Mouse (Mus musculus) embryonic stem cell, embryonic (primary cell): ENCODE results near the gene Mmp28.

Experiments used
- CTCF ChIA-PET, 4 experiments: fragments of 300-600 bp in 2 of 4; fragments of 350-600 bp in 2 of 4; sonication (Branson Sonifier 250); formaldehyde crosslinking; loops; one replicate each; lab custom pipeline; 2022; ENCODE audit warnings: inconsistent platforms in 2 of 4; lab: Charles Lee
- POLR2A ChIA-PET, 4 experiments: fragments of 300-600 bp in 2 of 4; fragments of 350-600 bp in 2 of 4; sonication (Branson Sonifier 250); formaldehyde crosslinking; loops; one replicate each; lab custom pipeline; 2022; ENCODE audit warnings: antibody characterized with exemption in 4 of 4, inconsistent platforms in 1 of 4; lab: Charles Lee

The Mmp28 gene

DNA sequence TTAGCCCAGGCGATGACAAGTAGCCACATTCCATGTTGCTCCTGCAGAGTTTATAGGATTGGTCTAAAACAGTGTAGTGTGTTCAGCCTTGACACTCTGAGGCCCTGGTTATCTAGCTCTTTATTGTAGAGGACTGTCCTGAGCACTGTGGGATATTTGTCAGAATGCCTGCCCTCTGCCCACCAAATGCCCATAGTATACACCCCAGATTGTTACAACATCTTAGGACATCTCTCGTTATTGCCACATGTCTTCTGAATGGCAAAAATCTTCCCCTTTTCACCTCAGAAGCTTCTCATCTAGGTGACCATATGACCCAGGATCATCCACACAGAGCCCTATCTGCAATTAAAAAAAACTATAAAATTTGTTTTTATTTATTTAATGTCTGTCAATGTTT, 30.3 kb downstream of the Mmp28 start:
- POLR2A ChIA-PET, result interaction anchor here in 1 of 4 experiments (1.1 kb wide), 1 partner anchor 321 kb away, joined by 3 read pairs; the partner anchor contains the start of gene Heatr6
- CTCF ChIA-PET, result interaction anchor here in 1 of 4 experiments (0.9 kb wide), 1 partner anchor 10 kb away, joined by 4 read pairs; no protein-coding TSS in a partner anchor

DNA sequence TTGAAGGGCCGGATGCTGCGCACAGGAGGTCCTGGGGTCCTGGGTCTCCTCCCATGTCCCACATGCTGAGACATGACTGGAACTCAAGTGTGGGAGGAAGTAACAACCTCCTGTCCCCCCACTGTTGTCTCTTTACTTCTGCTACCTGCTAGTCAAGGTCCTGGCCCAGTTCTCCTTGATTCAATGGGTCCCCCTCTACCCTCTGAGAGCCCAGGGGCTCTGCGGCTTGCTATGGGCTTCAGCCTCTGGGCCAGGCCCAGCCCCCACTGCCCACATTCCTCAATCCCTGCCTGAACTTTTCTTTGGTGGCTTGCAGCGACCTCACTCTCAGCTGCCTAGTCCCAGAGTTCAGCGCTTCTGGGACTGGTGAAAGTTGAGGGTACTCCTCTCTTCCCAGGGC, 33.5 kb downstream of the Mmp28 start, which contains the start of gene Gas2l2:
TSS of gene Gas2l2 (minus strand) at position 101 of the 400 bp plus-strand sequence.
- POLR2A ChIA-PET, result interaction anchor here in 3 of 4 experiments (0.8 to 1.7 kb wide), 4 partner anchors 8 to 158 kb away, joined by 3 to 7 read pairs (median 4); no protein-coding TSS in a partner anchor
- CTCF ChIA-PET, result interaction anchor here in 1 of 4 experiments (3.1 kb wide), 1 partner anchor 11 kb away, joined by 11 read pairs; no protein-coding TSS in a partner anchor

GRCm38 (mm10) chr11:83426964-83427363, 35.9 kb downstream of the Mmp28 start:
- CTCF ChIA-PET, result interaction anchor here in 2 of 4 experiments (0.9 to 3.1 kb wide), 4 partner anchors 10 to 94 kb away, joined by 3 to 11 read pairs (median 3); partner anchors contain the start of gene Rasl10b (in 1 of the 2)
- POLR2A ChIA-PET, result interaction anchor here in 2 of 4 experiments (0.8 to 2.7 kb wide), 18 partner anchors 9 to 156 kb away, joined by 3 to 11 read pairs (median 4); partner anchors contain the start of genes Ap2b1 (in 2 of the 2), Taf15 (in 2 of the 2) and Pex12 (in 1 of the 2)

- POLR2A ChIA-PET, result interaction anchor here in 3 of 4 experiments (0.8 to 2.0 kb wide), 8 partner anchors 8 to 154 kb away, joined by 3 to 7 read pairs (median 3); partner anchors contain the start of genes Ap2b1 (in 1 of the 3) and Taf15 (in 1 of the 3)
- CTCF ChIA-PET, result interaction anchor here (0.6 to 1.6 kb wide), 33 partner anchors 9 to 586 kb away, joined by 3 to 9 read pairs (median 4); partner anchors contain the start of genes Rasl10b (in 2 of the 4), Ap2b1 (in 1 of the 4) and Taf15 (in 1 of the 4)
Observed at GRCm38 (mm10) chr11:83424681-83425080, 38.2 kb downstream of the Mmp28 start.

DNA sequence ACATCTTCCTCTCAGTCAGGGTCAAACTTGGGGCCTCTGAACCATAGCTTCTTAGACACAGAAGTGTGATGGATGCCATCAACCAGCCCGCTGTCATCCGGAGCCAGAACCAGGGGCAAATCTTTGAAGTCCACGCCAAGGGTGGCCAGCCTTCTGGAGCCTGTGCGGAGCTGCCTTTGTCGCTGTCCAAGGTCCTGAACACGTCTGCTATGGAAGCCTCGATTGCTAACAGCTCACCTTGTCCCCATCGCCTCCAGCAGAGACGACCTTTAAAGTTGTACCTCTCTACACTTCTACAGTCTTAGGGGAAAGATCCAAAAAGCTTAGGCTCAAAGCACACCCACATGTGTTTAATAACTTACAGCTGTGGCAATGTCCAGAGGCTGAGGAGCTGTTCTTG, 41.6 kb downstream of the Mmp28 start:
- CTCF ChIA-PET, result interaction anchor here (0.6 to 1.9 kb wide), 13 partner anchors 12 to 692 kb away, joined by 3 to 11 read pairs (median 4); partner anchors contain the start of genes Rasl10b (in 2 of the 4) and Ap2b1 (in 1 of the 4)
- POLR2A ChIA-PET, result interaction anchor here in 3 of 4 experiments (0.6 to 4.0 kb wide), 19 partner anchors 8 to 333 kb away, joined by 3 to 18 read pairs (median 4); partner anchors contain the start of genes Rasl10b (in 2 of the 3), Taf15 (in 2 of the 3), 1700020L24Rik (in 1 of the 3) and Gas2l2 (in 1 of the 3)

DNA sequence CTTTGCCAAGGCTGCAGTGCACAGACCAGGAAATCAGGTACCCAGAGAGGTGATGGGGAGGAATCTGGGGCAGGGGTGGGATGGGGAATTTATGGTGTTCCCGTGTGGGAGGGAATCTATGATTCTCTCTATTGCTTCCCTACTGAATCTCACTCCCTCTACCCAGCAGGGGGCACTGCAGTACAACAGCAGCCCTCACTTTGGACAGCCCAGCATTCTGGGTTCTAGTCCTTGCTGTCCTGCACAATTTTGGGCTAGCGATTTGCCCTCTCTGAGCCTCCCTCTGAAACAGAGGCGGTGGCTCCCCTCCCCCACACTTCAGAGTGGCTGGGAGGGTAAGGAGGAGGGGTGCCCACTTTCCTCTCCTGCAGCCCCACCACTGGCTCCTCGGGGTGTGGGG, 42.5 kb downstream of the Mmp28 start:
- POLR2A ChIA-PET, result interaction anchor here in 3 of 4 experiments (1.2 to 4.0 kb wide), 6 partner anchors 9 to 149 kb away, joined by 3 to 18 read pairs (median 5); partner anchors contain the start of genes Rasl10b (in 2 of the 3), 1700020L24Rik (in 1 of the 3) and Gas2l2 (in 1 of the 3)
- CTCF ChIA-PET, result interaction anchor here in 3 of 4 experiments (0.6 to 1.9 kb wide), 4 partner anchors 20 to 121 kb away, joined by 3 to 11 read pairs (median 4); partner anchors contain the start of gene Ap2b1 (in 1 of the 3)

GRCm38 (mm10) chr11:83418566-83418965, 44.3 kb downstream of the Mmp28 start:
- ChIA-PET POLR2A (interaction anchor here in 1 of 4 experiments (4.0 kb wide), 1 partner anchor 9 kb away, joined by 18 read pairs; the partner anchor contains the start of gene Rasl10b), CTCF (no interaction called here)

DNA sequence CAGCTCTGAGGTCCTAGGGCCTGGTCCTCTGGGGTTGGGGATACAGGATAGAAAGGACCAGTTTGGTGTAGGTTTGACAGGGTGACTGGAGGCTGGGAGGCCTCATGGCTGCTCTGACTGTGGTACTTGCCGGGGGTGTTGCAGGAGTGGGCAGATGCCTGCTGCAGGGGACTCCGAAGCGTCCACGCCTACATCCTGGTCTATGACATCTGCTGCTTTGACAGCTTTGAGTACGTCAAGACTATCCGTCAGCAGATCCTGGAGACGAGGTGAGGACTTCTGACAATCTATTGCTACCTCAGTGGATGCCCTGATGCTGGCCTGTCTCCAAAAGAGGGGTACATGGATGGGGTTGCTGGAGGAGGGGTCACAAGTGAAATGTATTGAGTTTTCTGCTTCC, 45.2 kb downstream of the Mmp28 start:
- ChIA-PET POLR2A (interaction anchor here in 3 of 4 experiments (0.6 to 1.7 kb wide), 17 partner anchors 9 to 524 kb away, joined by 3 to 7 read pairs (median 4); partner anchors contain the start of genes Rasl10b (in 2 of the 3), Ap2b1 (in 1 of the 3), Ddx52 (in 1 of the 3) and Heatr6 (in 1 of the 3)), CTCF (interaction anchor here in 2 of 4 experiments (0.6 to 1.7 kb wide), 6 partner anchors 9 to 542 kb away, joined by 3 to 8 read pairs (median 4); partner anchors contain the start of gene Rasl10b (in 1 of the 2))

DNA sequence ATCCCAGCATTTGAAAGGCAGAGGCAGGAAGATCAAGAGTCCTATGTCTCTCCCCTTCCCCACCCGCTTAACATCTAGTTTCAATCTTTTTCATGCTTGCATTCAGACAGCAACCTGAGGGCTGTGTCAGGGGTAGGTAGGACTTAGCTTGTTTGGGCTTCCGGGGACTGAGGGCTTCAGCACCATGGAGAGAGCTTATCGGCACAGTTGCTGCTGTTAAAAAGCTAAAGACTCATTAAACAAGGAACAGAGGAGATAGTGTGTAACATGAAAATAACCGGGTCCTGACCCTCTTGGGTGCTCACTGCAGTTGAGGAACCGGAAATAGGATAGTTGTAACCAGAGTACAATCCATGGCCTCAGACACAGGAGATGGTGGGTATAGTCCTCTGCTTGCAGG, 45.8 kb downstream of the Mmp28 start:
- ChIA-PET CTCF (interaction anchor here in 2 of 4 experiments (0.6 to 1.7 kb wide), 6 partner anchors 8 to 542 kb away, joined by 3 to 8 read pairs (median 4); partner anchors contain the start of gene Rasl10b (in 1 of the 2)), POLR2A (interaction anchor here (0.5 to 1.7 kb wide), 21 partner anchors 8 to 534 kb away, joined by 3 to 8 read pairs (median 4); partner anchors contain the start of genes Rasl10b (in 2 of the 4), Ap2b1 (in 1 of the 4), Ddx52 (in 1 of the 4) and Heatr6 (in 1 of the 4))

DNA sequence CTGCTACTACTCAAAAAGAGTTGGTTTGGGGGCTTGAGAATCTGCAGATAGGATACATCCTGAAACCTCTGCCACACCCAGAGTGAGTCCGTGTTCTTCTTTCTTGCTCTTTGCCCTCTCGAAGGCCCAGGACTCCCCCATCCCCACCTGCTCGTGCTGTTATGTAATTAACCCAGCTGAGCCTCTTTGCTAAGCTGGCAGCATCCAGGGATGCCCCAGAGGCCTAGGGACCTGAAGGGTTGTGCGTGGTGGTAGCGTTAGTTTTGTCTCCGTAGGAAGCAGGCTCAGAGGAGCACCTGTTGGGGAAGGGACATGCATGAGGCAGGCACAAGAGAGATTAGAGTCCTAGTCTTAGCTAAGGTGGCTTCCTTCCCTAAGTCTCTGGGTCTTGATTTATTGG, 52.4 kb downstream of the Mmp28 start:
- POLR2A ChIA-PET, result interaction anchor here in 2 of 4 experiments (1.1 to 2.7 kb wide), 13 partner anchors 9 to 520 kb away, joined by 3 to 18 read pairs (median 4); partner anchors contain the start of genes Ap2b1 (in 2 of the 2), Taf15 (in 2 of the 2) and Rad51d (in 1 of the 2)
- CTCF ChIA-PET, result interaction anchor here in 1 of 4 experiments (1.8 kb wide), 1 partner anchor 14 kb away, joined by 9 read pairs; no protein-coding TSS in a partner anchor

- POLR2A ChIA-PET, result interaction anchor here in 3 of 4 experiments (0.8 to 2.7 kb wide), 14 partner anchors 9 to 520 kb away, joined by 3 to 18 read pairs (median 4); partner anchors contain the start of genes Ap2b1 (in 2 of the 3), Taf15 (in 2 of the 3) and Rad51d (in 1 of the 3)
- CTCF ChIA-PET, result interaction anchor here in 2 of 4 experiments (0.8 to 1.8 kb wide), 3 partner anchors 11 to 30 kb away, joined by 3 to 9 read pairs (median 4); no protein-coding TSS in a partner anchor
Observed at GRCm38 (mm10) chr11:83409792-83410291, 53.0 kb downstream of the Mmp28 start.

DNA sequence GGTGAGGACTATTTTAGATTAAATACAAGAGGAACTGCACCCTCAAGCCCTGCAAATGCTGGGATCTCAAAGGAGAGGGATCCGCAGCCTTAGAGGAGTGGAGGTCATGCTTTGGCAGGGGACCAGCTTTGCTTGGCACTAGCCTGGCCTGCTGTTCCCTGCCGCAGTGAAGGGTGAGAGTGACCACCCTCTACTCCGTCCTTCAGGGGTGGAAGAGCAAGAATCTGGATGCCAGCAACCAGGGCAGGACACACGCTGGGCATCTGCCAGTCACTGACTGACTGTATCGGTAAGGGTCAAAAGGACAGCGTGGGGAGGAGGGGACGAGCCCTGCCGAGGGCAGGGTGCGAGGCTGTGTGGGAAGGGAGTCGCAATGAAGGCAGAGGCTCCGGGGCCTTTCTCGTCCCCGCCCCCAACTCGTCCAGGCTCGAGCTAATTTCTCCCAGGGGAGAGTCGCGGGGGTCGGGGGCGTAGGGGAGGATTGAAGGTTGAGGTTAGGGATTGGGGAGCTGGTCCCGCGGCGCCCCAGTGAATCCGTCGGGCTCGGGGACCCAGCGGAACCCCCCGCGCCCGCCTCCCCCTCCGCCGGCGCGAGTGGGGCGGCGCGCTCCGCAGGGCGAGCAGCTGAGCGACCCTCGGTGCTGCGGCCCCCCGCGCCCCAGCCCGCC, 53.6 kb downstream of the Mmp28 start, which contains the start of gene Rasl10b:
TSS of gene Rasl10b (plus strand) at position 51 of the 668 bp plus-strand sequence.
- CTCF ChIA-PET, result interaction anchor here in 2 of 4 experiments (0.8 to 1.8 kb wide), 8 partner anchors 8 to 31 kb away, joined by 3 to 9 read pairs (median 4); no protein-coding TSS in a partner anchor
- POLR2A ChIA-PET, result interaction anchor here in 3 of 4 experiments (0.7 to 2.7 kb wide), 18 partner anchors 8 to 519 kb away, joined by 3 to 18 read pairs (median 4); partner anchors contain the start of genes Ap2b1 (in 2 of the 3), Taf15 (in 2 of the 3) and Rad51d (in 1 of the 3)

- POLR2A ChIA-PET, result interaction anchor here in 2 of 4 experiments (1.0 to 2.7 kb wide), 7 partner anchors 9 to 138 kb away, joined by 3 to 18 read pairs (median 5); partner anchors contain the start of gene Ap2b1 (in 1 of the 2)
- CTCF ChIA-PET, result interaction anchor here in 2 of 4 experiments (0.9 to 1.5 kb wide), 5 partner anchors 9 to 32 kb away, joined by 3 to 5 read pairs (median 4); no protein-coding TSS in a partner anchor
Observed at GRCm38 (mm10) chr11:83408242-83408641, 54.6 kb downstream of the Mmp28 start.

GRCm38 (mm10) chr11:83406391-83406790, 56.5 kb downstream of the Mmp28 start:
- CTCF ChIA-PET, result no interaction called here

DNA sequence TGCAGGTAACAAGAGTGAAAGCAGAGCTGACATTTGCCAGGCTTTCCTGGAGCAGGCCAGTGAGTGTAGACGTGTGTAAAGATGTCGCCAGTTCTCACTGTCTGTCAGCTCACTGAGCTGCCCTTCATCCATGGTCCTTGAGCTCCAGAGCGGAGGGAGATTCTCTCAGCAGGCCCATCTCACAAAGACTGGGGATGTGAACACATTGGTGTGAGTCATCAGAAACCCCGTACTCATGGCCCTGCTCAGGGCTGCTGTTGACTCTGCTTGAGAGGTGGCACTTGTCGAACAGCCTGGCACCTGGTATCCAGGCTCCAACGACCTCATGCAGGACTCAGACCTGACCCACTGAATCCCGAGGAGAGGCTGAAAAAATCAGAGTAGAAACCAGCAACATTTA, 59.1 kb downstream of the Mmp28 start:
- POLR2A ChIA-PET, result interaction anchor here in 3 of 4 experiments (0.6 to 1.7 kb wide), 5 partner anchors 10 to 105 kb away, joined by 3 to 5 read pairs (median 3); partner anchors contain the start of gene Ap2b1 (in 1 of the 3)

More at GRCm38 (mm10) chr11:83406391-83406790, 56.5 kb downstream of the Mmp28 start:
- POLR2A ChIA-PET, result interaction anchor here in 1 of 4 experiments (0.6 to 2.2 kb wide), 3 partner anchors 13 to 35 kb away, joined by 3 to 4 read pairs (median 4); no protein-coding TSS in a partner anchor

DNA sequence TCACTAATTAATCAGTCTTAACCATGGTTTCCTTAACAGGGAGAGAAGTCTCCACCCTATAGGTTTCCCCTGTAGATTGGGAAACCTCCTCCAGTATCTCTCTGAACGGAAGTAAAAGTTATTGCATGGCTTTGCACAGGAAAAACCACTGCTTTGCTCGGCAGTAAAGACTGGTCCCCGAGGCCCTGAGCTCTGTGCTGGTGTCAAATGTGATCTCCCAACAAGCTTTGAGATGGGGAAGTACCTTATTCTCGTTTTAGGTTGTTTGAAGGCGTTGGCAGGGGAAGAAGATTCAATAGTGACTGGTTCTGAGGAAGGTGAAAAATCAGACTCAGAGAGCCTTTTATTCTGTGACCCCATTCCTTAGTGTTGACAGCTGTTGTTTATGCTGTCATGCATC, 64.1 kb downstream of the Mmp28 start:
- POLR2A ChIA-PET, result interaction anchor here in 1 of 4 experiments (0.9 to 1.2 kb wide), 2 partner anchors 73 to 1763 kb away, joined by 3 to 4 read pairs; no protein-coding TSS in a partner anchor
- CTCF ChIA-PET, result no interaction called here

More for the DNA sequence above, 59.1 kb downstream of the Mmp28 start:
- CTCF ChIA-PET, result interaction anchor here in 1 of 4 experiments (1.5 kb wide), 1 partner anchor 37 kb away, joined by 3 read pairs; no protein-coding TSS in a partner anchor
